Mouse (Mus musculus) testis, adult 2 months (tissue): ENCODE data around the gene Pqlc2.

Source experiments
- CTCF ChIP-seq: fragments of 200-500 bp; IDR thresholded peaks from 2 replicates; pipeline ENCODE4 v1.5.1; 2012; ENCODE audit warnings: low read depth, mild to moderate bottlenecking, inconsistent platforms, low read length, moderate library complexity; ENCODE audit not compliant: control insufficient read depth, insufficient read depth, insufficient replicate concordance
- POLR2A ChIP-seq: fragments of 200-500 bp; IDR thresholded peaks from 2 replicates; pipeline ENCODE4 v1.6.1; 2012; ENCODE audit warnings: low read depth, mild to moderate bottlenecking, inconsistent platforms, low read length, moderate library complexity; ENCODE audit not compliant: control insufficient read depth

DNA sequence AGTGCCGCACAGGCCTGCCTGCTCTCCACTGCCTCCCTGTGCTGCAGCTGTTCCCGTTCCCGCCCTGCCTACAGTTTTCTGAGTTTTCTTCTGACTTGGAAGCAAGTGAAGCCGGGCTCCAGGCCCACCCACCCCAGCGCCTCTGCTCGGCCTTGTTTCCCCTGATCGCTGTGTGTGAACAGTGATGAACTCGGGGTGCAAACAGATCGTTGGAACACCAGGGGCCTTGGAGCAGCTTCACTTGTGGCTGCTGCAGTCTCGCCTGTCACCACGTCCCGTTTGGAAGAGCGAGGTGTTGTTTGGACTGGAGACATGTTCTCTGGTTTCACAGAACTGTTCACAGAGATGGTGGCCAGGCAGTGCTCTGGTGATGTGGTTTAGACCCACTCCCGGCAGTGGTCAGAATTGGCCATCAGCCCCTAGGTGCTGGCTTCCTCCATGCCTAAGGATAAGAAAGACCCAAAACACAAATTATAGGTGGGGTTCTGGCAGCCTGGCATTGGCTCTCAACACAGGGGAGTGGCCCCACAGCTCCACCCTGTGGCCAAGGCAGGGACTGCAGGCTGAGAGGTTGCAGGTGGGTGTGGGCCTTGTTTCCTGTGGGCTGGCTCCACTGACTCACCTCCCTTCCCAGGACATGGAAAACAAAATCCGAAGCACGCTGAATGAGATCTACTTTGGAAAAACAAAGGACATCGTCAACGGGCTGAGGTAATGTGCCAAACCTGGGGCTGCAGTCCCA lies 23.2 kb downstream of the Pqlc2 start:
- TF ChIP-seq POLR2A (no peak), CTCF (peak; percentile 93)
